Mouse (Mus musculus) layer of hippocampus, postnatal 14 days (tissue): ENCODE measurements around the gene Mknk2. TPM values are rescaled to one million over a fixed set of nuclear protein-coding genes. Genes with fewer than 3 reads are reported as not detected.
"Not testable (repeated sequence)": the region's sequence is repeated elsewhere in the genome, so short reads cannot be mapped to it uniquely, and the experiment has no call there.

Experiments used
- DNase-seq, 2 experiments: peaks; one replicate each; pipeline ENCODE4 v3.0.0; 2021 to 2022; ENCODE audit warnings: low spot score in 2 of 2, mixed read lengths in 1 of 2
- total RNA-seq, 2 experiments: library from RNA; stranded (reverse); gene quantifications; 2 replicates each; pipeline ENCODE4 v1.2.3; 2021

Mknk2 gene
- total RNA-seq, 2 experiments from 2014 or later, result 50.5 to 51.5 TPM

DNA sequence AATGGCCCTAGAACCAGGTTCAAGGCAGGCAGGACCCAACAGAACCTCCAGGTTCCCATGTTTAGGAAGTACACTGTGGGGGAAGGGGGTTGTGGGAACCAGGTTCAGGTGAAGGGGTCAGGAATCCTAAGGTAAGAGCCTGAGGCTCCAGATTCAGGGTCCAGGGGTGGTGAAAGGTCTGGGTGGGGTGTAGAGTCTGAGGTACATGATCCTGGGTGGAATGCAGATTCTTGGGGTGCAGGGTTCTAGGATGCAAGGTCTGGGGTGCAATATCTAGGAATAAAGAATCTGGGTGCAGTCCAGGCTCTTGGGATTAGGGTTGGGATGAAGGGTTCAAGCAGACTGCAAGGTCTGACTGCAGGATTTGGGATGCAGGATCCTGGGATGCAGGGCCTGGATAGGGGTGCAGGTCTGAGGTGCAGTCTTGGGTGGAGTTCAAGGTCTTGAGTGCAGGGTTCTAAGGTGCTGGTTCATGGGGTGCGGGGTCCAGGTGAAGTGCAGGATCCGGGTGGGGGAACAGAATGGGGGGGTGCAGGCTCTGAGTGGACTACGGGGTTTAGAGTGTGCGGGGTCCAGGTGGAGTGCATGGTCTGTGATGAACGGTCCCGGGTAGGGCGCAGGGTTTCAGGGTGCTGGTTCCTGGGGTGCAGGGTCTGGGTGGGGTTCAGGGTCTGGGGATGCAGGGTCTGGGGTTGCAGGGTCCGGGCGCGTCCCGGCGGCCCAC is 22.3 kb downstream of the Mknk2 start:
- no peak for DNase-seq

DNA sequence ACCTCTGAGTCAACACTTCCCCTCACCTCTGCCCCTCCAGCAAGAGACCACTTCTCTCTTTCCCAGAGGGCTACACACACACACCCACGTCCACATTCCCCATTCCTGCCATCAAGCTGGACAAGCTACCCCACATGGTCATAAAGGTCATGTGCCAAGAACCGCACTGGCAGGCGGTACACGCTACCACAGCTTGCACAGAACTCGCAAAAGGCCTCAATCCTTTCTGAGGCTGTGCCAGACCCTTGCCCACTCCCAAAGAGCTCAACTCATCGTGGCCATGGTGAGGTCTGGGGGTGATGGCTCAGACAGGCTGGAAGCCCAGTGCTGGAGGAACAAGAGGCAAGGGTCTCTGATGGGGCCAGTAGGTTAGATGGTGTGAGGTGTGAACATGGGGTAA is 23.0 kb downstream of the Mknk2 start:
- no peak for DNase-seq

DNA sequence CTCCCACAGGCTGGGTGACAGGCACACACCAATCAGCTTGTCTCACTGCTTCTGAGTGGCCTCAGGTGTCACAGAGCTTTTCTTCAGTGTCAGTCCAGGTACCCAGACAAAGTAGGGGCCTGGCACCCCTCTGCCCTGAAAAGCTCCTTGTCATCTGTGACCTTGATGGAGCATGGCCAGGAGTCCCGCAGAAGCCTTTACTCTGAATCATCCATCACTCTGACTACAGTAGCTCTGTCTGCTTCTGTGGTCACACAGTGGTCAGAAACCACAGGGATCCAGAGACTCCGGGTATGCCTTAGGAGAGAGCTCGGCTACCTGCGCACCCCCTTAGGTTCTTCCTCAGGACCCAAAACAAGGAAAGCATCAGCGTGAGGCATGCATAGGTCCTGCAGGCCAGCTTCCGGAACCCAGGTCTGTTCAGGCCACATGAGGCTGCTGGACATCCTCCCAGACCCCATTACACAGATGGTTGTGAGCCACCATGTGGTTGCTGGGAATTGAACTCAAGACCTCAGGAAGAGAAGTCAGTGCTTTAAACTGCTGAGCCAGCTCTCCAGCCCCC is 24.7 kb downstream of the Mknk2 start:
- no peak for DNase-seq

DNA sequence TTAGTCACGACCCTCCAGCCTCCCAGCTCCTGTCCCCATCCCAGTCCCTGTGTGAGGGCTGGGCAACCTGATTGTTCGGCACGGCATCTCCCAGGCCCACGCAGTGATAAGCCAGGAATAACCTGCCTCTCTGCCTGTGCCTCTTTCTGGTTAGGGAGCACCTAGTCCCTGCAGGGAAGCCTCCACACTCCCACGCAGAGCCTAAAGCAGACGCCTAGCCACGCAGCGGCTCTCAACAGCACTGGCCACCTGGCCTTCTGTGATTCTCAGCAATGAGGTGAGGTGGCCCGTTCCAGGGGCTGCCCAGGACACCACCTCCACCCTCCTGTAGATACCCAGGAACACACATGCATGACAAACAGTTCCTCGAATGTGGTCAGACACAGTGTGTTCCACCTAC is 27.5 kb downstream of the Mknk2 start:
- no peak for DNase-seq

DNA sequence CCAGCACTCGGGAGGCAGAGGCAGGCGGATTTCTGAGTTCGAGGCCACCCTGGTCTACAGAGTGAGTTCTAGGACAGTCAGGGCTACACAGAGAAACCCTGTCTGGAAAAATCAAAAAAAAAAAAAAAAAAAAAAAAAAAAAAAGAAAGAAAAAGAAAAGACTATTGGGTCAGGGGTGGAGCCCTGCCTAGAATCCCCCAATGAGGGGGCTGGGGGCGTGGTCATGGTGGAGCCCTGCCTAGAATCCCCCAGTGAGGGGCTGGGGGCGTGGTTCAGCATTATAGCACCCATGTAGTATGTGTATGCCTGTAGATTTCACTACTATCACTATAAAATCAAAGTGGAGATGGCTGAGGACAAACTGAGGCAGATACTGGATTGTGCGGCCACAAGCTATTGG is 28.0 kb downstream of the Mknk2 start:
- DNase-seq, result not testable (repeated sequence)

DNA sequence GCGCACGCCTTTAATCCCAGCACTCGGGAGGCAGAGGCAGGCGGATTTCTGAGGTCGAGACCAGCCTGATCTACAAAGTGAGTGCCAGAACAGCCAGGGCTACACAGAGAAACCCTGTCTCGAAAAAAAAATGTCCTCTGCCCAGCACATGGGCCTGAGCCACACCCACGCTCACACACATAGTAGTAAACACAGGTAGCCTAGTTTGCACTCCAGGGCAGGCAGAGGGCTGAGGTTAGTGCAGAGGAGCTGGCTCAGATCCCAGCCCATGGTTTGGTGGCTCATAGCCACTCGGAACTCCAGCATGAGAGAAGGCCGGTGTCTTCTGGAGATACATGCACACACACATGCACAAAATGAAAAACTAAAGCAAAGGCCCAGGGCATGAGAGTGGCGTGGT is 31.0 kb downstream of the Mknk2 start:
- no peak for DNase-seq

DNA sequence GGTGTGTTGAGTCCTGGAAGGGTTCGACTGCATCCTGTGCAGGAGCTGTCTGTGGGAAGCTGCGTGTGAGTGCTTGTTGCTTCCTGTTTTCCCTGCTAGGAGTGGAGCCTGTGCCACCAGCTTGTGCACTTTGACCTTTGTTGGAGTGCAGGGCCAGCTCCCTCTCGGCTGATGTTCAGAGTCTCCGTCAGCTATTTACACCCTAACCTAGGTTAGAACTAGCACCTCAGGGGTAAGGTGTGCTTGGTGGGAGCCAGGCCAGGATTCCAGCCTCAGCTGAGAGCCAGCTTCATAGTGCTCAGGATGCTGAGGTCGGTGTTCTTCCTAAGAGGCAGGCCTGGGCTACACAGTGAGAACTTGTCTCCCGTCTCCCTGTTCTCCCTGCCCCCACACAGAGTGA is 42.6 kb downstream of the Mknk2 start:
- no peak for DNase-seq

DNA sequence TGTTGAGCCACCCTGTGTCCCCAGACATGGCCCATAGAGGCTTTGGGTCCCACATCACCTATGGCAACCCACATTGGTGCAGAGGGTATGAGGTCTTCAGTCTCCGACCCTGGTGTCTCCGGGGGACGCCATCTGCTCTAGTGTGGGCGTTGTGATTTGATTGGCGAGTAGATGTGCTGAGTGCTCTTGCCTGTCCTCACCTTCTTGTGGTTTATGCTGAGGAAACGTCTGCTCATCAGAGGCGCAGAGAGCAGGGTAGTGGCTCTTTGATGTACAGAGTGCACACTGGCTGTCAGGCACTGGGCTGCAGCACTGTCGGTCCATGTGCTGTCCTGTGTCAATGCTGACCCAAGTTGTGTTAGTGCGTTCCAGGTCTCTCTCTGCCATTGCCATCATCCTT is 49.0 kb downstream of the Mknk2 start:
- no peak for DNase-seq

DNA sequence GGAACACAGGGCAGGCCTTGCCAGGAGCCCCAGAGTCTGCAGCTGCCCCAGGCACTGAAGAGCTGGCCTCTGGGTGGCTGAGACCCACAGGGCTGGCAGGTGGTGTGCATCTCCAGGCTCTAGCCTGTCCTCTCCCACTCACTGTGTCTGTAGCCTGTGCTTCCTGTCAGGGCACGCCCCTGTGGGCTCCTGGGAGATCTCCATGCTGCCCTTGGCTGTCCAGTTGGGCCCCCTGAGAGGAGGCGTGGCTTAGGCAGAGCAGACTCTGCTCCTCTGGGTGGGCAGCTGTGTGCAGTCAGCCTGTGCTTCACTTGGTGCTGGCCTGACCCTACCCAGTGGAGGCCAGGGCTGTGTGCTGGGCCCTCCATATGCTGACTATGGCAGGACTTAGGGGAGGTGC is 50.2 kb downstream of the Mknk2 start:
- DNase-seq, result no peak

DNA sequence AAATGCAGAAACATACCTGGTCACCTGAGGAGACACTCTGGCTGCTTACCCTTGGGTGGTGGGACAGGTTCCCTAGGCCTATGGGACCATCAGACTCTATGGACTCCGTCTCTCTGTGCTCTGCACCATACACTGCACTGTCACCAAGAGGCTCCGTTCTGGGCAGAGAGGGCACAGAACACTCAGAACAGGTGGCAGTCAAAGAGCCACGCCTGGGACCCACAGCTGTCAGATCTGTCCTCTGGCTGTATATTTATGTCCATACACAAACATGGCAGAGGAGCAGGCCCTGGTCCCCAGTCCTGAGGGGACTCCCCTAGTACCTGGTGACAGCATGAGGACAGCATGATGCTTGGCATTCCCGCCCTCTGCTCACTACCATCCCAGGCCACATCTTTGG is 52.1 kb downstream of the Mknk2 start:
- DNase-seq, result no peak

DNA sequence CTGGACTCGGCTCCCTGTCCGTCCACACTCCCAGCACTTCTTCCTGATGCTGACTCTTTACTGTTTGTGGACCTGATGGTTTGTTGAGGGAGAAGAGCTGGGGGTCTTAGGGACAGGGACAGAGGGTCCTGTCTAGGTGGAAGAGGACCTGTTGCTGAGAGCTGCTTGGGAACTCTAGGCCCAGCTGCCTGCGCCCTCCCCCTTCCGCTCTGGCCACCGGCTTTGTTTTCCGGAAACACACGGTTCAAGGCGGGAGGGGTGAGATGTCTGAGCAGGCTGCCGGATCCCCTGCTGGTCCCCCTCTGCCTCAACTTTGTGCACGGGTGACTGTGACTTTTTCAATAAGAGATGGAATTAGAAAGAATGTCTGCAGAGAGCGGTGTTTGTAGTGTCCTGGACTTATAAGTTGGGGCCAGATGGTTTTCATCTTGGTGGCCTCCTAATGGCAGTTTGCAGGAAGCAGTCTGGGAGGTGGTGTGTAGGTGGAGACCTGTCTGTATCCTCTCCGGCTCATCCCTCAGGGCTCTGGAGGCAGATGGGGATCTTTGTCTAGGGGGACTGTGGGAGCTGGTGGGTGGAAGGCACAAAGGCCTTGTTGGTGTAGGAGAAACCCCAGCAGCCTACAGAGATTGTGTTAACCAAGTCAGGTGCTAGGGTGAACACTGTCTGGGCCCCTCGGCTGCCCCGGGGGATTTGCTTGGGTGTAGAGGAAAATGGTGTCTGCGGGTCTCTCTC is 54.3 kb downstream of the Mknk2 start:
- peak; percentile 47 to 54 for DNase-seq

DNA sequence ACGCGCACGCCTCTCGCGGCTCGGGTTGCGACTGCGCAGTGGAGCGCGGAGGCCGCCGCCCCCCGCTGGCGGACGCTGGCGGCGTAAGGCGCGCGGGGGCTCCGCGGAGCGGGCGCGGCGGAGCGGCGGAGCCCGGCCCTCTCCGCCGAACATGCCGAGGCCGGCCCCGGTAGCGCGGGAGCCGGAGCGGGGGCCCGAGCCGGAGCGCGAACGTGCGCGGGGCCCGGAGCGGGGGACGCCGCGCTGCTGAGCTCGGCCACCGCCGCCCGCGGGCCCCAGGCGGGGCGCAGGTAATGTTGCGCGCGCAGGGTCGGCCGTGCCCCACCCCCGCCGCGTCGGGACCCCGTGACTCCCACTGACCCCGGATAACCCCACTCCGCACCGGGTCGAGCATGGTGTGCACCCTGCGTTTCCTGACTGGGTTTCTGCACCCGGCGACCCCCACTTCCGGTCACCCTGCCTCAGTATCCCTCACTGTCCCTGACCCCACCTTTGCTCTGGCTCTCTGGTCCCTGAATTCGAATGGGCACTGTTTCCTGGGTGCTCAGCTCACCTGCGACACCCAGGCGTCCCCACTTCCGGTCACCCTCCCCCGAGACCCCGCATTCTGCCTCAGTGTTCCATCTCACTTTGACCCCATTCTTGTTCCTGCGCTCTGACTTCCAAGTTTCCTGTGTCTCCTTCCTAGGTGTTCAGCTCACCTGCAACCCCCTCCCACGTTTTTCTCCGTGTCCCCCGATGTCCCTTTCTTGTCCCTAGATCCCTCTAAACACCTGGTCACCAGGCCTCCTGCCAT is 55.1 kb downstream of the Mknk2 start, which contains the start of gene Csnk1g2:
Csnk1g2 (plus strand) TSS at position 178 of the 796 bp plus-strand sequence.
- DNase-seq, result peak; percentile 50 to 64

DNA sequence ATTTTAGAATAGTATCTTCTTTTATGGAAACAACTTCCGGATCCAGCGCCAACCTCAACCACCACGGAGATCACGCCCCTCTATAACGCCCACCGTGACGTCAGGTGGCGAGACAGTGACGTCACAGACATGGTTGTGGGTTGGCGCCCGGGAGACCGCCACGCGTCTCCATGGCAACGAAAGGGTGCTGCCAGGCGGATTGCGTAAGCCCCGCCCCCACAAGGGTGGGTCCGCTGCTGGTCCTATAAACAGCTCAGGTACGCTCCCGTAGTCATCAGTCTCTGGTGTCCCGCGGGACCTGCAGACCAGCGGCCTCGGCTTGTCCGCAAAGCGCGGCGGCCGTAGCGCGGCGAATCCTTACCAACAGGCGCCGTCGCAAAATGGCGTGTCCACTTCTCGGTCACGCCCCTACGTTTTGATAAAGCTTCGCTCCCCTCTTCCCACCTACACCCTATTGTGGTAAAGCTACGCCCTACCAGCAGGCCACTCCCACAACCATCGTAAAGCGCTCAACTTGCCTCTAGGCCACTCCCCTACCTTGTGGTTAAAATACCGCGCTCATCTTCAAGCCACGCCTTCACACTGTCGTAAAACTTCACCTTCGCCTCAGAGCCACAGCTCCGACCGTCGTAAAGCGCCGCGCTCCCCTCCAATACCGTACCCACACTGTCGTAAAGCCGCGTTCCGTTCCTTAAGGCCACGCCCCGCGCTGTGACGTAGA is 55.8 kb downstream of the Mknk2 start:
- DNase-seq, result peak; percentile 99 to 100

DNA sequence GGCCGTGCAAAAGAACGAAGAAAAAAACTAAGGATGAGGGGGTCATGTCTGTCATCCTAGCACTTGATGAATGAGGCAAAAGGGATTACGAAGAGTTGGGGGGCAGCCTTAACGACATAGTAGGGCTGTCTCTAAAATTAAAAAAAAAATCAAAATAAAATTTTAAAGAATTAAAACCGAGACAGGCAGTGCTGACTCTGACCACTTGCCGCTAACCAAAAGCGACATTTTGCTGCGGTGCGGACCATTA is 56.3 kb downstream of the Mknk2 start:
- DNase-seq, result no peak

DNA sequence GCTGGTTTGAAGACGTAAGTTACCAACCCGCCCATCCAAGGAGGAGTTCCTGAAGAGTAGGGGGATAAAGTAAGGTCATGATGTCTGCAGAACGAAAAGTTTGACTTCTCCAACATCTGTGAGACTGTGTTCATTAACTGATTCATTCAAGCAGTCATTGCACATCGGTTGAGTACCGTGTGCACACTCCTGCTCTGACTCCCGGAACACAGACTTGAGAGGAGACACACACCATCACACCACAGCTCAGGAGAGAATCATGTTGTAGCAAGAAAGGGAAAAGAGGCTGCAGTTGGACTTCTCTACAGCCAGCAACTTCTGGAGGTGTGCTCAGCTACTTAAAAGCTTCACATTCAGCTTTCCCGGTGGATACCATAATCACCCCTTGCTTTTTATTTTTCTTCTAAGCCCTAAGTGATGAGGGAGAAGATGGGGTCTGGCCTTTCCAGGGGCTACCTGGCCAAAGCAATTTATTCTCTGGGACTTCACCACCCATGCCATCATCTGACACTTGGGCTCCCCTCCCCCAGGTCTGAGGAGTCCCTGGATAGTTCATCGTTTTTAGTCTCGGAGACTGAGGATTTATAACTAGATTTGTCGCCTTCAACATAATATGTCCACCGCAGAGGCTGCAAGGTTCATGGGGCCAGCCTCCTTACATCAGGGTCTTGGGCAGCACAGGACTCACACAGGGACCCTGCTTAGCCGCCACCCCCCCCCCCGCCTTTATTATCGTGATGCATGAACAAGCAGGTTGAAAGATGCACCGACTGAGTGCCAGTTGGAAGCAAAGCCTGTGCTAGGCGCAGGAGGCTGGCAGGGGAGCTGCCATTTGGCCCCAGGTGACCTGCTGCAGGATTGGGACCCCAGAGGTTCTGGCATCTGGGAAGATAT is 56.9 kb downstream of the Mknk2 start:
- peak in 1 of 2 experiments; percentile 49 for DNase-seq

DNA sequence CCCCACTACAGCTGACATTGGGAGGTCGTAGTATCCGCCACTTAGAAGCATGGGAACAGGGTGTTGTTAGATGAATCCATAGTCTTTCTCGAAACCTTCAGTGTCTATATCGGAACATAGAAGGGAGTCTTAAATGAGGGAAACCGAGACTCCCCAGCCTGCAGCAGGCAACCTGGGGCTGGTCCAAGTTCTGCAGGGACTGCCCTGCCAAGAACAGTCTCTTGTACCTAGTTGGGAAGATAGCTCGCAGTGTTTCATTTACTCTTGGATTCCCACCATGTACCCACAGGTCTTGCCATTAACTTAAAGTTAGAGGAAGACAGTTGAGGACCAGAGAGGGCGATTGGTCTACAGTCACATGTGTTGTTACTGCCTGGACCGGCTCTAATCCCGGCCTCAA is 57.5 kb downstream of the Mknk2 start:
- DNase-seq, result no peak

DNA sequence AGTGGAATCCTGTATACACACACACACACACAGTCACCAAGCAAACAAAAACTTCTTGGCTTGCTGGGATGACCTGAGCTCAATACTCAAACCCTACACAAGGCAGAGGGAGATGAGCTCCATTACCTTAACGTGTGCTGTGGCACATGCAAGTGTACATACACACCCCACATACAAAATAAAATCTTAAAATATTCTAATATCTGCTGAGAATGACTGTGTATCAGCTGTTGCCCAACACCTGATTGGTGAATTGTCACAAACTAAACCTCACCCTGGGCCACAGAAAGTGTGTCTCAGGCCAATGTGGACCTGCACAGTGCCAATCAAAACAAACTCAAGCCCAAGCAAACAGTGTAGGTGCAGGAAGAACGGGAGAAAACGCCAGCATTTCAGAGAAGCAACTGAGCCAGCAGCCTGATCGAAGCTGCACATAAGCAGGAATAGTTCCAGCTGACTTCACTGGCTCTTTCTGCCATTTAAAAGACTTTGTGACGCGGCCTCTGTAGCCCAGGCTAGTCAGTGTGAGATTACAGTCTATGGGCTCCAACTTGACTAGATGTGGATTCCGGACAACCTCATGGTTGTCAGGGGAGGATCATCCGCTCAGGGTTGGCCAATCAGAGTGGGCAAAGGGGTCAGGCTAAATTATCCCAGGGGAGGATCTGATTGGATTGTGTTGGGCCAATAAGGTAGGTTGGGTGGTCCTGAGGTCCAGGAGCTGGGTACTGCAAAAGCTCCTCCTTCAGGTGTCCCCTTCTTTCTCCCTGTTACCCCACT is 58.3 kb downstream of the Mknk2 start:
- no peak for DNase-seq

DNA sequence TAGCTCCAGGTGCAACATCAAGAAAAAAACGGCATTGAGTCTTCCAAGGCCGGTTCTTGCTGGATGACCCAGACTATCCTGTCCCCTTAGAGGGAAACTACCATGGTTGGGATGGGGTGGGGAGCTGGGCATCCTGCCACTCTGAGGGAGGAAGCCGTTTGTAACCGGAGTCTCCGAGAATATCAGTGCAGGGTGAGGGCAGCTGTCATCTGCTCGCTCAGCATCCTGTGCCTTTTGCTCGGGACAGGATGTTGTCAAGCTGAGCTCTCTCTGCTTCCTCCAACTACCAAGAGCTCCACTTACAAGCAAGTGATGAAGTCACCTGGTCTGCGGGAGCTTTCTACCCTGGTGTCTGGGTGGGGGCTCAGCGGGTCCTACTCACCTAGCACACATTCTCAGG is 59.7 kb downstream of the Mknk2 start:
- DNase-seq, result no peak
